Mouse (Mus musculus): ENCODE data around the gene Snrnp25.
A peak's percentile ranks its signal among the peaks of the same experiment; 100 is the strongest.

Gene Snrnp25

GRCm38 (mm10) chr11:32225222-32226104 lies 20.2 kb downstream of the Snrnp25 start:
- peak; percentile 36 to 64 for DNase-seq

GRCm38 (mm10) chr11:32226124-32226871 lies 21.1 kb downstream of the Snrnp25 start, which contains the start of gene Mpg:
Gene Mpg, plus strand, starts transcription at chr11:32226505.
- DNase-seq, result peak; percentile 91 to 95

GRCm38 (mm10) chr11:32227041-32227440 lies 21.8 kb downstream of the Snrnp25 start:
- no peak for DNase-seq

- peak in 1 of 2 experiments; percentile 31 for DNase-seq
Observed at GRCm38 (mm10) chr11:32227555-32227954, 22.3 kb downstream of the Snrnp25 start.

GRCm38 (mm10) chr11:32228292-32228845 lies 23.2 kb downstream of the Snrnp25 start:
- DNase-seq, result no peak

- peak; percentile 30 to 42 for DNase-seq
Observed at GRCm38 (mm10) chr11:32230220-32230619, 25.0 kb downstream of the Snrnp25 start.

GRCm38 (mm10) chr11:32231125-32231524 lies 25.9 kb downstream of the Snrnp25 start:
- DNase-seq, result no peak

GRCm38 (mm10) chr11:32232848-32233247 lies 27.6 kb downstream of the Snrnp25 start:
- peak in 1 of 2 experiments; percentile 33 for DNase-seq

- DNase-seq, result no peak
Observed at GRCm38 (mm10) chr11:32233895-32234294, 28.7 kb downstream of the Snrnp25 start.

GRCm38 (mm10) chr11:32234816-32235485 lies 29.7 kb downstream of the Snrnp25 start:
- DNase-seq, result no peak

- DNase-seq, result peak; percentile 86 to 94
Observed at GRCm38 (mm10) chr11:32235646-32236045, 30.4 kb downstream of the Snrnp25 start.

GRCm38 (mm10) chr11:32236132-32236531 lies 30.9 kb downstream of the Snrnp25 start:
- no peak for DNase-seq

- peak; percentile 68 to 82 for DNase-seq
Observed at GRCm38 (mm10) chr11:32236712-32237410, 31.6 kb downstream of the Snrnp25 start.

GRCm38 (mm10) chr11:32237411-32237795 lies 32.2 kb downstream of the Snrnp25 start:
- no peak for DNase-seq

- peak; percentile 80 to 82 for DNase-seq
Observed at GRCm38 (mm10) chr11:32238093-32238860, 33.1 kb downstream of the Snrnp25 start.

GRCm38 (mm10) chr11:32241391-32241790 lies 36.2 kb downstream of the Snrnp25 start:
- no peak for DNase-seq

- no peak for DNase-seq
Observed at GRCm38 (mm10) chr11:32242209-32242608, 37.0 kb downstream of the Snrnp25 start.

GRCm38 (mm10) chr11:32243205-32243955 lies 38.2 kb downstream of the Snrnp25 start:
- peak in 1 of 2 experiments; percentile 58 for DNase-seq

- DNase-seq, result no peak
Observed at GRCm38 (mm10) chr11:32244064-32244463, 38.8 kb downstream of the Snrnp25 start.

- no peak for DNase-seq
Observed at GRCm38 (mm10) chr11:32244617-32245016, 39.4 kb downstream of the Snrnp25 start.
